Mouse (Mus musculus): ENCODE results near the gene Rasgrp2. TPM values are rescaled to one million over a fixed set of nuclear protein-coding genes. Genes with fewer than 3 reads are reported as not detected.

Gene Rasgrp2
- polyA plus RNA-seq, 1 experiment from 2014 or later, result 89.2 TPM

DNA sequence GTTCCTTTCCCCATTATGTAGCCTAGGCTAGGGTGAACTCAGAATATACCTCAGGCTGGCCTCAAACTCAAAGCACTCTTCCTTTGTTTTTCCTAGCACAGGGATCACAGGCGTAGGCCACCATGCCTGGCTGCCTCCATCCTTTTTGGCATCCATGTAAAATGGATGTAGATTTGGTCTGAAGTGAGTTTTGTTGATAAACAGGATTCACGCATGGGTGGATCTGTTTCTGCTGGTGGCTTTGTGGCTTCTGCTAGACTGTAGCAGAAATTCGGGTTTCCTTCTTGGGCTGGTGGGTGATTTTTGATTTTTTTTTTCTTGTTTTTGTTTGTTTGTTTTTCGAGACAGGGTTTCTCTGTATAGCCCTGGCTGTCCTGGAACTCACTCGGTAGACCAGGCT lies 10.8 kb downstream of the Rasgrp2 start:
- no peak for DNase-seq (ENCODE audit: low spot score)
- H3K4me3 ChIP-seq (replicated peaks; ENCODE audit: low read length), result no peak overlapping the region

DNA sequence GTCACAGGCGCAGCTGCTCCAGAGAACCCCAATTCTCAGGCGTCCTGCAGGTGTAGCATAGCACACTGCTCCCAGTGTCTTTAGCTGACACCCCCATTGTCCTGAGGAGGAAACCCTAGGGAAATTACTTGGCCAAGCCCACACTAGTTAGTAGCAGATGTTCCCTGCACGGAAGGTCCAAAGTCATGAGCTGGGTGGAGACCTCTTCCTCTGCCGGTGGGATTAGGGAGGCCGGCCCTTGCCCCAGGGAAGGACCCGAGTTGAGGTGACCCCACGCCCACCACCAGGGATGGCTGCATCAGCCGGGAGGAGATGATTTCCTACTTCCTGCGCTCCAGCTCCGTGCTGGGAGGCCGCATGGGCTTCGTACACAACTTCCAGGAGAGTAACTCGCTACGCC lies 13.7 kb downstream of the Rasgrp2 start:
- Histone ChIP-seq H3K4me1 (replicated peaks; ENCODE audit: control insufficient read depth, insufficient read depth, low read length) (peaks cover 32% of the 10 kb centered on the region), H3K27ac (no peak overlapping the region), H3K9me3 (ENCODE audit: control insufficient read depth, low read length) (no peaks in the 10 kb centered on the region), H3K9ac (no peak overlapping the region), H3K4me2 (replicated peaks) (no peak overlapping the region), H3K27me3 (ENCODE audit: control insufficient read depth, insufficient read depth, low read length) (no peaks in the 10 kb centered on the region), H3K4me3 (replicated peaks; ENCODE audit: low read length) (no peak overlapping the region), H3K36me3 (replicated peaks; ENCODE audit: control insufficient read depth, insufficient read depth) (no peaks in the 10 kb centered on the region)
- no peak for DNase-seq (ENCODE audit: low spot score)
- 75% methylated on average over 14 of the region's 14 CpGs for WGBS
- no peak for ATAC-seq (ENCODE audit: low FRiP score)

More for the DNA sequence above, 10.8 kb downstream of the Rasgrp2 start:
- no peak overlapping the region for H3K9ac ChIP-seq
- H3K27ac ChIP-seq, result no peak overlapping the region
- H3K4me1 ChIP-seq (replicated peaks; ENCODE audit: control insufficient read depth, insufficient read depth, low read length), result peaks cover 4% of the 10 kb centered on the region
- WGBS, result 86% methylated on average over 5 of the region's 5 CpGs
- H3K36me3 ChIP-seq (replicated peaks; ENCODE audit: control insufficient read depth, insufficient read depth), result no peaks in the 10 kb centered on the region
- H3K27me3 ChIP-seq (ENCODE audit: control insufficient read depth, insufficient read depth, low read length), result no peaks in the 10 kb centered on the region
- H3K4me2 ChIP-seq (replicated peaks), result no peak overlapping the region
- H3K9me3 ChIP-seq (ENCODE audit: control insufficient read depth, low read length), result no peaks in the 10 kb centered on the region
- no peak for ATAC-seq (ENCODE audit: low FRiP score)

DNA sequence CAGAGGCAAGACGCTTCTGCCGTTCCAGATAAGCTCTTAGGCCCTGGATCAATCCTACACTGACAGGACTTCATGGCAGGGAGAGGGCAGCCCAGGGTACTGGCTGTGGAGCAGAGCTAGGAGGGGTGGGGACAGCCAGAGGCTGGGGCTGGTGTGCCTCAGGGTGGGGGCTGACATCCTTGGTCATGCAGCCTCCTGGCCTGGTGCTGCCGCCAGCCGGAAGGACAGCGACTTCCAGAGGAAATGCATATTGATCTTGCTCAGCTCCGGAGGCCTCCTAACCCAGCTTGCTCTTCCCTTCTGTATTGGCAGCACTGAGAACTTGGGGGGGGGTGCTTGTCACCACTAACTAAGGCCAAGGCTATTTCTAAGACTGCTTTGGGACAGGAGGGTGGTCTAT lies 16.3 kb downstream of the Rasgrp2 start:
- H3K4me3 ChIP-seq (replicated peaks; ENCODE audit: low read length), result no peak overlapping the region
- no peaks in the 10 kb centered on the region for H3K36me3 ChIP-seq (replicated peaks; ENCODE audit: control insufficient read depth, insufficient read depth)
- no peak for DNase-seq (ENCODE audit: low spot score)
- H3K4me2 ChIP-seq (replicated peaks), result peak overlapping the region; percentile 23; the same call in 1 of the 2 replicates
- ATAC-seq (ENCODE audit: low FRiP score), result no peak
- 0 out of 2 replicates have a peak overlapping the region, but pooled peaks have one; percentile 19 for H3K9ac ChIP-seq
- peak overlapping the region; percentile 85 for H3K27ac ChIP-seq
- WGBS, result 30% methylated on average over 6 of the region's 6 CpGs
- no peaks in the 10 kb centered on the region for H3K9me3 ChIP-seq (ENCODE audit: control insufficient read depth, low read length)
- no peaks in the 10 kb centered on the region for H3K27me3 ChIP-seq (ENCODE audit: control insufficient read depth, insufficient read depth, low read length)
- H3K4me1 ChIP-seq (replicated peaks; ENCODE audit: control insufficient read depth, insufficient read depth, low read length), result peaks cover 44% of the 10 kb centered on the region

GRCm38 (mm10) chr19:6416124-6416770 lies 17.1 kb downstream of the Rasgrp2 start:
- Histone ChIP-seq H3K4me3 (replicated peaks; ENCODE audit: low read length) (no peak overlapping the region), H3K27ac (peak overlapping the region; percentile 85), H3K4me2 (replicated peaks) (peak overlapping the region; percentile 23), H3K36me3 (replicated peaks; ENCODE audit: control insufficient read depth, insufficient read depth) (no peaks in the 10 kb centered on the region), H3K9ac (peak overlapping the region; percentile 19; the same call in 1 of the 2 replicates), H3K27me3 (ENCODE audit: control insufficient read depth, insufficient read depth, low read length) (no peaks in the 10 kb centered on the region), H3K9me3 (ENCODE audit: control insufficient read depth, low read length) (no peaks in the 10 kb centered on the region), H3K4me1 (replicated peaks; ENCODE audit: control insufficient read depth, insufficient read depth, low read length) (peaks cover 52% of the 10 kb centered on the region)
- DNase-seq (ENCODE audit: low spot score), result peak; percentile 76
- peak; percentile 31; the same call in 1 of the 2 replicates for ATAC-seq (ENCODE audit: low FRiP score)
- WGBS, result 3% methylated on average over 9 of the region's 9 CpGs

- no peaks in the 10 kb centered on the region for H3K9me3 ChIP-seq (ENCODE audit: control insufficient read depth, low read length)
- WGBS, result 53% methylated on average over 12 of the region's 12 CpGs
- H3K27me3 ChIP-seq (ENCODE audit: control insufficient read depth, insufficient read depth, low read length), result no peaks in the 10 kb centered on the region
Measured at GRCm38 (mm10) chr19:6416894-6417761, 18.0 kb downstream of the Rasgrp2 start.

DNA sequence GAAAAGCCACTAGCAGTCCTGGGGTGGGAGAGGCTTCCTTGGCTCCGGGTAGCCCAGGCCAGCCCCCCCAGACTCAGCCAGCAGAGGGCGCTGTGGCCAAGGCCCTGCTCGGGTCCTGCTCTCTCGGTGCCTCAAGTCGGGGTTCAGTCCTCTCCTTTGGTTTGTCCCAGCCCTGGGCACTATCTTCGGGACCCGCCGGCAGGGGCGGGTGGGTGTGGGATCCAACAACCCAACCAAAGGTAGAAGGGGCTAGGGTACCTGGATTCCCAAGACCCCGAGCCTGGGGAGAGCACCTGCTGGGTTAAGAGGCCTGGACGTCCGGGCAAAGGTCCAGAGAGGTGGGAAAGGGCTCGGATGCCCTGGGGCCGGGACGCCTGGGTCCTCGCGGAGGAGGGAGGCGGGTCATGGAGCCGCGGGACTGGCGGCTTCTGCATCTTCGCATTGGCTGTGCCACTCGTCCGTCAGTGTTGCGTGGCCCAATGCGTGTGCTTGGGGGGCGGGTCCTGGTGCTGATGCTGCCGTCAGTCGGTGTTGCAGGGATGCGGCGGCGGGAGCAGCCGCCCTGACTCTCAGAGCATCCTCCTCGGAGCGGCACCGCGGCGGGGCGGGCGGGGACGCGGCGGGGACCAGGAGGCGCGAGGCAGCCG lies 19.2 kb downstream of the Rasgrp2 start, which contains the start of gene Nrxn2:
Gene Nrxn2 (plus strand): TSS at position 499 of the 647 bp plus-strand sequence.
- Histone ChIP-seq H3K4me2 (replicated peaks) (peak within 1 kb of the TSS; percentile 71), H3K27ac (peak within 1 kb of the TSS; percentile 93), H3K27me3 (ENCODE audit: control insufficient read depth, insufficient read depth, low read length) (no peaks in the 10 kb centered on the region), H3K4me3 (replicated peaks; ENCODE audit: low read length) (peak within 1 kb of the TSS; percentile 47), H3K9ac (peak within 1 kb of the TSS; percentile 80), H3K4me1 (replicated peaks; ENCODE audit: control insufficient read depth, insufficient read depth, low read length) (peaks cover 72% of the 10 kb centered on the region), H3K36me3 (replicated peaks; ENCODE audit: control insufficient read depth, insufficient read depth) (no peaks in the 10 kb centered on the region), H3K9me3 (ENCODE audit: control insufficient read depth, low read length) (no peaks in the 10 kb centered on the region)
- ATAC-seq (ENCODE audit: low FRiP score) (peak; percentile 93), DNase-seq (ENCODE audit: low spot score) (peak; percentile 94)
- under 1% methylated on average over 40 of the region's 46 CpGs for WGBS

More at GRCm38 (mm10) chr19:6416894-6417761, 18.0 kb downstream of the Rasgrp2 start:
- H3K4me2 ChIP-seq (replicated peaks), result peak overlapping the region; percentile 71; the same call in 1 of the 2 replicates
- peak overlapping the region; percentile 93 for H3K27ac ChIP-seq
- H3K36me3 ChIP-seq (replicated peaks; ENCODE audit: control insufficient read depth, insufficient read depth), result no peaks in the 10 kb centered on the region
- H3K9ac ChIP-seq, result 0 out of 2 replicates have a peak overlapping the region, but pooled peaks have one; percentile 80
- ATAC-seq (ENCODE audit: low FRiP score) (no peak), DNase-seq (ENCODE audit: low spot score) (no peak)
- no peak overlapping the region for H3K4me3 ChIP-seq (replicated peaks; ENCODE audit: low read length)
- peaks cover 60% of the 10 kb centered on the region for H3K4me1 ChIP-seq (replicated peaks; ENCODE audit: control insufficient read depth, insufficient read depth, low read length)

DNA sequence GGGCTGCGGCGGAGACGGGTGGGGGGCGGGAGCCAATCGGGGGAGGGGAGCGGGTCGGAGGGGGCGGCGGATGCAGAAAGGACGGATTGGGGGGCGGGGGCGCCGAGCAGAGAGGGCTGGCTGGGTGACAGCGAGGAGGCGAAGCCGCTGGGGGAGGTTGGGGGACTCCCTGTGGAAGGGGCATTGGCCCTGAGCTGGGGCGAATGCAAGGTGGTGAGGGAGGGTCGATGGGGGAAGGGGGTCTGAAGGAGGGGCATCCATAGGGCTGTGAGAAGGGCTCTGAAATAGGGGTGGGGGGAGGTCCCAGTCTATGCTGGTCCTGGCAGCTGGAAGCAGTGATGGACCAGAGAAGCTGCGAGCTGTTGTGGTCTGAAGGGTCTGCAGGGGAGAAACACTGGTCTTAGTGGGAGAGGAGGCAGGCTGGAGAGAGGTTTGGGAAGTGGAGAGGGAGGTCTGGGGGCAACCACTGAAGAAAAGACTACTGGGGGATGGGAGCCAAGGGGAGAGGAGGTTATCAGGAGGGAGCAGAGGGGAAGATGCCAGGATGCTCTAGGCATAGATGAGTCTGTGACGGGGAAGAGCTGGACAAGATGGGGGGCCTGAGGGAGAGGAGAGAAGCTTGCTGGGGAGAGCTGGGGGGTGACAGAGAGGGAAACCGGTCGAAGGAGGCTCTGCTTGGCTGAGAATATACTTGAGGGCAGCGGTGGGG lies 20.0 kb downstream of the Rasgrp2 start:
- peaks cover 76% of the 10 kb centered on the region for H3K4me1 ChIP-seq (replicated peaks; ENCODE audit: control insufficient read depth, insufficient read depth, low read length)
- H3K9me3 ChIP-seq (ENCODE audit: control insufficient read depth, low read length), result no peaks in the 10 kb centered on the region
- DNase-seq (ENCODE audit: low spot score) (no peak), ATAC-seq (ENCODE audit: low FRiP score) (no peak)
- no peaks in the 10 kb centered on the region for H3K27me3 ChIP-seq (ENCODE audit: control insufficient read depth, insufficient read depth, low read length)
- no peaks in the 10 kb centered on the region for H3K36me3 ChIP-seq (replicated peaks; ENCODE audit: control insufficient read depth, insufficient read depth)
- H3K4me2 ChIP-seq (replicated peaks), result peak overlapping the region; percentile 71
- peak overlapping the region; percentile 80 for H3K9ac ChIP-seq
- peak overlapping the region; percentile 47 for H3K4me3 ChIP-seq (replicated peaks; ENCODE audit: low read length)
- H3K27ac ChIP-seq, result peak overlapping the region; percentile 93
- 1% methylated on average over 17 of the region's 23 CpGs for WGBS

- H3K4me1 ChIP-seq (replicated peaks; ENCODE audit: control insufficient read depth, insufficient read depth, low read length), result peaks cover 81% of the 10 kb centered on the region
- DNase-seq (ENCODE audit: low spot score) (no peak), ATAC-seq (ENCODE audit: low FRiP score) (no peak)
- no peaks in the 10 kb centered on the region for H3K9me3 ChIP-seq (ENCODE audit: control insufficient read depth, low read length)
- peak overlapping the region; percentile 93 for H3K27ac ChIP-seq
- 48% methylated on average over 9 of the region's 9 CpGs for WGBS
- H3K4me2 ChIP-seq (replicated peaks), result peak overlapping the region; percentile 71
- no peaks in the 10 kb centered on the region for H3K36me3 ChIP-seq (replicated peaks; ENCODE audit: control insufficient read depth, insufficient read depth)
- H3K4me3 ChIP-seq (replicated peaks; ENCODE audit: low read length), result peak overlapping the region; percentile 47
- no peaks in the 10 kb centered on the region for H3K27me3 ChIP-seq (ENCODE audit: control insufficient read depth, insufficient read depth, low read length)
- peak overlapping the region; percentile 80 for H3K9ac ChIP-seq
Measured at GRCm38 (mm10) chr19:6419805-6420310, 20.7 kb downstream of the Rasgrp2 start.
